Mouse (Mus musculus) cerebellum, adult 2 months (tissue): ENCODE measurements around the gene Ccdc83. TPM values are rescaled to one million over a fixed set of nuclear protein-coding genes. Genes with fewer than 3 reads are reported as not detected.

ENCODE experiments used
- DNase-seq, 2 experiments: peaks; one replicate each; pipeline ENCODE4 v3.0.0; 2021
- H3K27ac ChIP-seq: fragments of 200-500 bp; 2 replicates; pipeline ENCODE4 v1.5.1; 2012; ENCODE audit warnings: low read length, control low read depth, inconsistent platforms; ENCODE audit not compliant: insufficient read depth
- H3K27me3 ChIP-seq: fragments of 200-500 bp; 2 replicates; pipeline ENCODE4 v1.6.1; 2012; ENCODE audit warnings: inconsistent platforms, mild to moderate bottlenecking, low read length, moderate library complexity; ENCODE audit not compliant: control insufficient read depth, insufficient read depth
- H3K4me1 ChIP-seq: fragments of 200-500 bp; 2 replicates; pipeline ENCODE4 v1.6.1; 2011; ENCODE audit warnings: low read length; ENCODE audit not compliant: control insufficient read depth, insufficient read depth
- H3K4me3 ChIP-seq: fragments of 200-500 bp; replicated peaks from 2 replicates; pipeline ENCODE3; 2011; ENCODE audit warnings: mild to moderate bottlenecking, low read depth, low read length, control low read depth; ENCODE audit not compliant: insufficient read depth
- CTCF ChIP-seq: fragments of 200-500 bp; IDR thresholded peaks from 2 replicates; pipeline ENCODE4 v1.5.1; 2011; ENCODE audit warnings: low read depth, mild to moderate bottlenecking, control low read depth, low read length, moderate library complexity, borderline replicate concordance; ENCODE audit not compliant: insufficient read depth
- POLR2A ChIP-seq: fragments of 200-500 bp; IDR thresholded peaks from 2 replicates; pipeline ENCODE4 v1.6.1; 2011; ENCODE audit warnings: low read length, control low read depth, borderline replicate concordance; ENCODE audit not compliant: insufficient read depth
- WGBS: fragments of 180-500 bp; shearing (Covaris S2); methylation state at CpG from one replicate; pipeline ENCODE4 v1.1.7; 2018; 5-methylcytosine and 5-hydroxymethylcytosine counted together
- polyA plus RNA-seq: library from polyadenylated mRNA; depleted of rRNA; stranded (reverse); fragments of >200 nt; gene quantifications from 2 replicates; pipeline ENCODE4 v1.2.3, GENCODE M21; 2012; rRNA removed

Ccdc83 gene
- polyA plus RNA-seq, 1 experiment = not detected

DNA sequence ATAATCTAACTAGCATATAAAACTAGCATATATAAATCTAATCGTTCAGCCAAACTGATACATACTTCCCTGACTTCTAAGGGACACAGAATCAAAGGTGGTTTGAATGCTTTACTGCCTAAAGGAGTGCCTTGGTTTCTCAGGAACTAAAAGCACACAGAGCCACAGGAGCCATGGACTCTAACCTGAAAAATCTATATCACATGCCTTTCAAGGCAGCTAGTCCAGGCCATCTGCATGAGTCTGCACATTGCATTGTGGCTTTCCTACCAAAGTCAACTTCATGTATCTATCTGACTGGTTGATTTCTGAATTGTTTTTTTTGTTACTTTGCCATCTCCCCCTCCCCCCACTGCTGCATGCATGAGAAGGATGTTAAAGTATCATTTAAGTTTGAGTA is 84.9 kb downstream of the Ccdc83 start:
- TF ChIP-seq POLR2A = no peak
- no peak for TF ChIP-seq CTCF
- no peak overlapping the region for H3K4me3 ChIP-seq
- H3K27me3 ChIP-seq = no peaks in the 10 kb centered on the region
- WGBS = 95% methylated on average over 1 of the region's 1 CpGs
- DNase-seq = no peak
- no peaks in the 10 kb centered on the region for H3K4me1 ChIP-seq
- no peak overlapping the region for H3K27ac ChIP-seq

DNA sequence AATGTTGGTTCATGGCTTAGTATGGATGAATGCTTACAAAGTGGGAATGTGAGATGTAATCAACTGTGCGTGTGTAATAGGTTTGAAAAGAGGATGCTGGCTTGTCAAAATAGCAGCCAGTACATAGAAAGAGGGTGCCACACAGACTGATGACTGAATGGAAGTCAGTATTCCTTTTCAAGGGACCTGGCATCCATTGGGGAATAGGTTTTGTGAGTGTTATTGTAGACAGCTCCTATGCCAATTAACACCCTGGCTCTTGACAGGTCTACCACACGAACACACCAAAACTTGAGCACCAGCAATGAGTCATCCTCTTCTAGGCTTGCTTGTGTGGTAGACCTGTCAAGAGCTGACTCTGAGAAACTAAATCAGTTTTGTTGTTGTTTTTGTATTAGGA is 90.0 kb downstream of the Ccdc83 start:
- H3K4me1 ChIP-seq = no peaks in the 10 kb centered on the region
- H3K4me3 ChIP-seq = no peak overlapping the region
- no peak for DNase-seq
- TF ChIP-seq CTCF = no peak
- TF ChIP-seq POLR2A = no peak
- WGBS = 58% methylated on average over 2 of the region's 2 CpGs
- no peaks in the 10 kb centered on the region for H3K27me3 ChIP-seq
- H3K27ac ChIP-seq = no peak overlapping the region

Other genes starting within 250 kb of the Ccdc83 start
- gene Picalm, start 135.6 kb downstream of the Ccdc83 start, polyA plus RNA-seq = 156 and 163 TPM in 2 replicates
- gene Sytl2, start 36.5 kb upstream of the Ccdc83 start, polyA plus RNA-seq = 39.9 and 44.8 TPM in 2 replicates
- 1.3 TPM in 2 replicates for gene Ccdc89, start 160.8 kb upstream of the Ccdc83 start, polyA plus RNA-seq
- 135 and 143 TPM in 2 replicates for gene Crebzf, start 177.0 kb upstream of the Ccdc83 start, polyA plus RNA-seq
- gene Tmem126a, start 191.5 kb upstream of the Ccdc83 start, polyA plus RNA-seq = 43.6 and 43.8 TPM in 2 replicates
- 29.0 and 33.5 TPM in 2 replicates for gene Tmem126b, start 210.2 kb upstream of the Ccdc83 start, polyA plus RNA-seq
- gene Dlg2, start 210.9 kb upstream of the Ccdc83 start, polyA plus RNA-seq = 89.8 and 105 TPM in 2 replicates